Mouse (Mus musculus): ENCODE data around the gene Gm12569. TPM values are rescaled to one million over a fixed set of nuclear protein-coding genes. Genes with fewer than 3 reads are reported as not detected.

Gene Gm12569
- polyA plus RNA-seq, 1 experiment from 2014 or later: not detected

Other genes starting within 250 kb of the Gm12569 start
- gene Olfr1377, start 238.5 kb upstream of the Gm12569 start, polyA plus RNA-seq (2014; fragmentation: Nextera tagmentation; extraction: Ambion mirVana): not detected in 2 replicates
- not detected in 2 replicates for gene Olfr51, start 216.9 kb upstream of the Gm12569 start, polyA plus RNA-seq (2014; fragmentation: Nextera tagmentation; extraction: Ambion mirVana)
- gene Olfr54, start 206.2 kb upstream of the Gm12569 start, polyA plus RNA-seq (2014; fragmentation: Nextera tagmentation; extraction: Ambion mirVana): not detected in 2 replicates
- not detected in 2 replicates for gene Olfr1375, start 172.4 kb upstream of the Gm12569 start, polyA plus RNA-seq (2014; fragmentation: Nextera tagmentation; extraction: Ambion mirVana)
- 4.1 and 4.5 TPM in 2 replicates for gene Zfp354a, start 161.2 kb upstream of the Gm12569 start, polyA plus RNA-seq (2014; fragmentation: Nextera tagmentation; extraction: Ambion mirVana)
- gene Clk4, start 41.3 kb downstream of the Gm12569 start, polyA plus RNA-seq (2014; fragmentation: Nextera tagmentation; extraction: Ambion mirVana): 92.7 and 93.0 TPM in 2 replicates
- gene BC049762, start 42.6 kb downstream of the Gm12569 start, polyA plus RNA-seq (2014; fragmentation: Nextera tagmentation; extraction: Ambion mirVana): 0.75 and 0.83 TPM in 2 replicates
- gene Col23a1, start 69.4 kb downstream of the Gm12569 start, polyA plus RNA-seq (2014; fragmentation: Nextera tagmentation; extraction: Ambion mirVana): 1.6 and 2.0 TPM in 2 replicates